Mouse (Mus musculus) heart, embryonic 11.5 days (tissue): Measurements from ENCODE around the gene Vwa7. TPM values are rescaled to one million over a fixed set of nuclear protein-coding genes. Genes with fewer than 3 reads are reported as not detected.
A peak's percentile ranks its signal among the peaks of the same experiment; 100 is the strongest.

Experiments used
- ATAC-seq: fragments of 200-750 bp; cut with Nextera tagmentation; replicated peaks from 2 replicates; pipeline ENCODE4 v1.8.0; 2017; ENCODE audit warnings: moderate library complexity; ENCODE audit not compliant: insufficient number of reproducible peaks, low FRiP score, low TSS enrichment
- H3K27ac ChIP-seq: fragments of 300-500 bp; sonication (generic); 2 replicates; pipeline ENCODE4 v1.5.1; 2014; ENCODE audit warnings: mild to moderate bottlenecking, low read depth, low read length
- H3K27me3 ChIP-seq: fragments of 300-500 bp; sonication (generic); 2 replicates; pipeline ENCODE4 v1.6.1; 2014; ENCODE audit warnings: mild to moderate bottlenecking, low read length, mixed read lengths; ENCODE audit not compliant: control insufficient read depth, insufficient read depth
- H3K36me3 ChIP-seq: fragments of 300-500 bp; sonication (generic); 2 replicates; pipeline ENCODE4 v1.6.1; 2014; ENCODE audit warnings: mild to moderate bottlenecking, low read length, moderate library complexity, mixed read lengths; ENCODE audit not compliant: control insufficient read depth, insufficient read depth
- H3K4me1 ChIP-seq: fragments of 300-500 bp; sonication (generic); 2 replicates; pipeline ENCODE4 v1.6.1; 2014; ENCODE audit warnings: low read length; ENCODE audit not compliant: control insufficient read depth, insufficient read depth
- H3K4me2 ChIP-seq: fragments of 300-500 bp; sonication (generic); 2 replicates; pipeline ENCODE4 v1.6.1; 2014; ENCODE audit warnings: mild to moderate bottlenecking, moderate library complexity
- H3K4me3 ChIP-seq: fragments of 300-500 bp; sonication (generic); 2 replicates; pipeline ENCODE4 v1.5.1; 2014; ENCODE audit warnings: low read depth, low read length
- H3K9ac ChIP-seq: fragments of 300-500 bp; sonication (generic); 2 replicates; pipeline ENCODE4 v1.6.1; 2014; ENCODE audit warnings: mild to moderate bottlenecking, low read depth, low read length, moderate library complexity
- H3K9me3 ChIP-seq: fragments of 300-500 bp; sonication (generic); replicated peaks from 2 replicates; pipeline ENCODE4 v1.6.1; 2016; ENCODE audit warnings: low read length; ENCODE audit not compliant: control insufficient read depth
- WGBS: fragments of 180-500 bp; shearing (Covaris S2); extraction: QIAGEN DNeasy Blood & Tissue Kit; methylation state at CpG from one replicate; pipeline ENCODE4 v1.1.7; 2014; ENCODE audit not compliant: insufficient replicate concordance; 5-methylcytosine and 5-hydroxymethylcytosine counted together
- polyA plus RNA-seq: library from polyadenylated mRNA; unstranded; fragments of >200 nt; fragmentation: Nextera tagmentation; extraction: Ambion mirVana; gene quantifications from 2 replicates; pipeline ENCODE4 v1.2.1, GENCODE M21; 2014

Gene Vwa7
- polyA plus RNA-seq, 1 experiment from 2014 or later = 0.20 TPM

DNA sequence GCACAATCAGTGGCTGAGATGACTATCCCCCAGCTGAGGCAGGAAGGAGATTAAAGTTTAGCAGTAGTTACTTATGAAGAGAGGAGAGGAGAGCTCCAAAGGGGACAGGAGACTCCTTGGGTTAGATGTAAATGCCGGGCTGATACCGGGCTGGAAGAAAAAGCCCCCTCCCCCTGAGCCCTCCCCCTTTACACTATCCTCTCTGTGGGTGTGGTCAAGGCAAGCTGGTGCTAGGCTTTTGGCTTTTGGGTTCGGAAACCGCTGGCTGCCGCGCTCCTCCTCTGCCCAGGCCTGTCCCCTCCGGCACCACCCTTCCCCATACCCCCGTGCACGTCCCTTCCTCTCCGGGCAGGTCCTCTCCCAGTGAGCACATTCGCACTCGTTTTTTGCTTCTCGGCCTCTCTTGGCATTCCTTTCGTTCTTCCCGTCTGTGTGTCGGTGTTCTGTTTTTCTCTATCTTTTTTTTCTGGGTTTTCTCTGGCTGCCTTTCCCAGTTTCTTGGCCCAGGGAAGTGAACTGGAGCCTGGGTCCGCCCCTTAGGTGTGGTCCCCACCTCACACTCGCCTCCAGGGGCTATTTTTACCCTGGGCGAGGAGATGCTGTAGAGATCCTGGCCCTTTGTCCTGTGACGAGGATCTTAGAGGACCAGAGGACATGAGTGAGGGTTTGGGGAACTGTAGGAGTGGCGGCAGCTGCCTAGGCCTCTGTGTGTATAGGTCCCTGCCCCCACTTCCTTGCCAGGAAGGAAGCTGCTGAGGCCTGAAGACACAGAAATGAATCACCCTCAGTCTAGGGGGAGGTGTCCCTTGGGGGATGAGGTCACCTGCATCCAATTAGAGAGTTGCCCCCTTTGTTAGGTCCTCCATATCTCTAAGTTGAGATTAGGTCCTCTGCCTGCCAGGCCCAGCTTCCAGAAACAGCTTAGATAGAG lies 35.0 kb downstream of the Vwa7 start:
- peak overlapping the region; percentile 92 for H3K4me3 ChIP-seq
- H3K36me3 ChIP-seq = peaks cover 27% of the 10 kb centered on the region
- H3K27ac ChIP-seq = peak overlapping the region; percentile 99
- peak overlapping the region; percentile 85 for H3K4me2 ChIP-seq
- ATAC-seq = peak; percentile 72
- peak overlapping the region; percentile 95 for H3K9ac ChIP-seq
- under 1% methylated on average over 21 of the region's 21 CpGs for WGBS
- H3K27me3 ChIP-seq = no peaks in the 10 kb centered on the region
- H3K9me3 ChIP-seq = no peaks in the 10 kb centered on the region
- H3K4me1 ChIP-seq = peaks cover 32% of the 10 kb centered on the region

DNA sequence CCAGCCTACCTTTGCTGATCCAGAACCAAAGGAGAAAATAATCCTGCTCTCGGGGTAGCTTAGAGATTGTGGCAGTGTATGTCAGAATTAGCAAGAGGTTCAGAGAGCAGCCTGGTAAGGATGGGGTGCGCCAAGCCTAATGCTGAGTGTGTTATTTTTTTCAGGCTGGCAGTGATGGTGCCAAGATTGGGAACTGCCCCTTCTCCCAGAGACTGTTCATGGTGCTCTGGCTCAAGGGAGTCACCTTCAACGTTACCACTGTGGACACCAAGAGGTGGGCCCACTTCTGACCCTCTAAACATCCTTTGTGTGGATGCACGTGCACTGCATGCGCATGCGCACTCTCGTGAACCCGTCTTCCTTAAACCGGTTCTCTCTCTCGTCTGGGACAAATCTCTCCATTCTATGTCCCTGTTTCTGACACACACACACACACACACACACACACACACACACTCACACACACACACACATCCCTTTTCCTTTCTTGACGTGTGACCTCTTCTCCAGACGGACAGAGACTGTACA lies 36.0 kb downstream of the Vwa7 start:
- Histone ChIP-seq H3K9me3 (no peaks in the 10 kb centered on the region), H3K27ac (peak overlapping the region; percentile 99), H3K36me3 (peaks cover 31% of the 10 kb centered on the region), H3K27me3 (no peaks in the 10 kb centered on the region), H3K4me2 (peak overlapping the region; percentile 85), H3K4me3 (peak overlapping the region; percentile 92), H3K4me1 (peaks cover 28% of the 10 kb centered on the region), H3K9ac (peak overlapping the region; percentile 95)
- 76% methylated on average over 12 of the region's 12 CpGs for WGBS
- no peak for ATAC-seq

DNA sequence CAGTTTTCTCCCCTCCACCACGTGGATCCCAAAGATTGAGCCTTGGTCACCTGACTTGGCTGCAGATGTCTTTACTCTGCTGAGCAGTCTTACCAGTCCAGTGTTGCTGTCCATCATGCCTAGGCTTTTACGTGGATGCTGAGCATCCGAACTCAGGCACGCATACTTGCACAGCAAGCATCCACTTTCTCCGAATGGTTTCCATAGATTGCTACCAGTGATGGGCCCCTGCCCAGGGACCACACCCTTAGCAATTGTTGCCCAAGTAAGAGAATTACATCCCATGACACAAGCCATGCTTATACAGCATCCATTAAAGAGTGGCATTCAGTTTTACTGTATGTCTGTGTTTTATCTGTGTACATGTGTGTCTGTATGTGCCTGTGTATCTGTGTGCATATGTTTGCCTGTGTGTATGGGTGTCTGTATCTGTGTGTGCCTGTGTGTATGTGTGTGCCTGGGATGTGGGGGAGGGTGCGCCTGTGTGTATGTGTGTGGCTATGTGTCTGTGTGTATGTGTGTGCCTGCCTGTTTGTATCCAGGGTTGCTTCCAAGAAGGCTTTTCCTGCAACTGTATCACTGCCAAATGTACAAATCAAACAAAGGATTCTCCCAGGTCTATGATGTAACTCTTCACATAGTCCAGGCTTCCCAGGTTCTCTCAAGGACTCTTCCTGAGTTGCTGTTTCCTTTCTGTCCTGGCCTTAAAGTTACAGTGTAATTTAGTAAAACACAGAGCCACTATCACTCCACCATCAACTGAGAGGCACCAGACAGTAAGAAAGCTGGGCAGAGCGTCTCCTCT lies 39.5 kb downstream of the Vwa7 start:
- no peak overlapping the region for H3K27ac ChIP-seq
- ATAC-seq = no peak
- H3K9ac ChIP-seq = no peak overlapping the region
- H3K36me3 ChIP-seq = peaks cover 37% of the 10 kb centered on the region
- H3K9me3 ChIP-seq = no peaks in the 10 kb centered on the region
- 86% methylated on average over 7 of the region's 7 CpGs for WGBS
- H3K4me1 ChIP-seq = peaks cover 25% of the 10 kb centered on the region
- H3K27me3 ChIP-seq = no peaks in the 10 kb centered on the region
- no peak overlapping the region for H3K4me2 ChIP-seq
- no peak overlapping the region for H3K4me3 ChIP-seq

DNA sequence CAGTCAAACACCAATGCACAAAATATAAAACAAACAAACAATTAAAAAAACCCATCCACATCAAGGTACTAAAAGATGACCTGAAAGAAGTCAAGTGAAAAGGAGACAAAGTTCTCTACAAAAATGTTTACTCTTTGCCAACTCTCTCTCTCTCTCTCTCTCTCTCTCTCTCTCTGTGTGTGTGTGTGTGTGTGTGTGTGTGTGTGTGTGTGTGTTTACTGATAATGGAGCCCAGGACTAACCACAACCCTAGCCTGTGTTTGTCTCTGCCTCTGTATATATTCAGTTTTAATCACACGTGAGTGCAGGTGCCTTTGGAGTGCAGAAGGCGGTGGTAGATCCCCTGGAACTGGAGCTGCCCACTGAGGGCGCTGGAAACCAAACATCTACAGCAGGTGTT lies 40.7 kb downstream of the Vwa7 start:
- Histone ChIP-seq H3K27me3 (no peaks in the 10 kb centered on the region), H3K9ac (no peak overlapping the region), H3K4me2 (no peak overlapping the region), H3K9me3 (no peaks in the 10 kb centered on the region), H3K27ac (no peak overlapping the region), H3K4me1 (peaks cover 23% of the 10 kb centered on the region), H3K36me3 (peaks cover 43% of the 10 kb centered on the region), H3K4me3 (no peak overlapping the region)
- 64% methylated on average over 3 of the region's 3 CpGs for WGBS
- no peak for ATAC-seq

- no peaks in the 10 kb centered on the region for H3K9me3 ChIP-seq
- peak overlapping the region; percentile 94; the same call in 1 of the 2 replicates for H3K9ac ChIP-seq
- H3K4me1 ChIP-seq = peaks cover 16% of the 10 kb centered on the region
- H3K27ac ChIP-seq = peak overlapping the region; percentile 91; the same call in 1 of the 2 replicates
- H3K4me3 ChIP-seq = peak overlapping the region; percentile 77; the same call in 1 of the 2 replicates
- peak overlapping the region; percentile 77 for H3K4me2 ChIP-seq
- H3K36me3 ChIP-seq = peaks cover 39% of the 10 kb centered on the region
- no peak for ATAC-seq
- 57% methylated on average over 9 of the region's 9 CpGs for WGBS
- 0 out of 2 replicates have a peak, but pooled peaks cover 4% of the 10 kb centered on the region for H3K27me3 ChIP-seq
Measured at GRCm38 (mm10) chr17:35058316-35058715, 41.9 kb downstream of the Vwa7 start.

DNA sequence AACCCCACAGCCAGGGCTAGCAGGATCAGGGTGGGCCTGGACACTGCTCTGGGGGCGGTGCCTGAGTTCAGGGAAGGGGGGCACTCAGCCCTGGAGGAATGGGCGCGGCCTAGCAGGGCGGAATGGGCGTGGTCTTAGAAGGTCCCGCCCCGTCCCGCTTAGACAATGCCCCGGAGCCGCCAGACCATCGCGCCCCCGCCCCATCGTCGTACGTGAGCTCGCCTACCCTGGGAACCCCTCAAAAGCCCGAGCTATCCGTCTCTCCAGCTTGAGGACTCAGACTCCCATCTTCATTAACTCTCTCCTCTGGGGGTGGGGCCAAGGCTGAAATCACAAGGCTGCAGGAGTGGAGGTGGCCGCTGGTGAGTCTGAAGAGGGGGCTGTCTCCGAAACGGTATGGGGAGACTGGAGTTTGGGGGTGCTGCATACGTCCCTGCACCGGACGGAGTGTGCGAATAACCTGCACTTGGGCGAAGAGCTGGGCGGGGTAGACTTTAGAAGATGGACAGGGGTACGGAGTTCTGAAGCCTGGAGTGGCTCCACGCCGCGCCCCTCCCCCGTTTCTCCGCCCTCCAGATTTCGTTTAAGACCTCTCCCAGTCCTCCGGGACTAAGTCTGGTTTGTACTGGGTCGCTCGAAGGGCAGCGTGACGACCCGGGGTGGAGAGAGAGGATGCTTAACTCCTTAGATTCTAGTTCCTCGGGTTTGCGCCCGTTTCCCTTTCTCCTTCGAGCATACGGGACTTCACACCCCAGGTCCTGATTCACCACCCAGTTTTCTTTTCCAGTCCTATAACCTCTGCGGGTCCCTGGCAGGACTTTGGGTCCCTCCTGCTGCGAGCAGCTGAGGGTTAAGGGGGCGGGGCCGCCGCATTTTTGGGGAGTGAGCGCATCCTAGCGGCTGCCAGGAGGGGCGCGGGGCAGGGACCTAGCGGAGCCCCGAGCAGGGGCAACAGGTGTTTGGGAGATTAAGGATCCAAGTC lies 42.8 kb downstream of the Vwa7 start, which contains the start of gene Ddah2:
Gene Ddah2 (plus strand): TSS at position 125 of the 982 bp plus-strand sequence.
- no peaks in the 10 kb centered on the region for H3K9me3 ChIP-seq
- H3K4me2 ChIP-seq = peak within 1 kb of the TSS; percentile 77
- H3K4me3 ChIP-seq = peak within 1 kb of the TSS; percentile 77
- peak within 1 kb of the TSS; percentile 91 for H3K27ac ChIP-seq
- H3K9ac ChIP-seq = peak within 1 kb of the TSS; percentile 94
- H3K27me3 ChIP-seq = peaks cover 11% of the 10 kb centered on the region; the same call in 1 of the 2 replicates
- H3K4me1 ChIP-seq = peaks cover 16% of the 10 kb centered on the region
- WGBS = under 1% methylated on average over 57 of the region's 57 CpGs
- peaks cover 33% of the 10 kb centered on the region for H3K36me3 ChIP-seq
- ATAC-seq = peak; percentile 88

DNA sequence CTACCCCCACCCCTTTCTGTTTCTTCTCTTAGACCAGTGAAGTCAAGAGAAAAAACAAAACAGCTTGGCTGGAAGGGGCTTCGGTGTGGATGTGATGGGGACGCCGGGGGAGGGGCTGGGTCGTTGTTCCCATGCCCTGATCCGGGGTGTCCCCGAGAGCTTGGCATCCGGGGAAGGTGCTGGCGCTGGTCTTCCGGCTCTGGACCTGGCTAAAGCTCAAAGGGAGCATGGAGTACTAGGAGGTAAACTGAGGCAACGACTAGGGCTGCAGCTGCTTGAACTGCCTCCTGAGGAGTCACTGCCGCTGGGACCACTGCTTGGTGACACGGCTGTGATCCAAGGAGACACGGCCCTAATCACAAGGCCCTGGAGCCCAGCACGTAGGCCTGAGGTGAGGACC lies 43.7 kb downstream of the Vwa7 start:
- H3K4me3 ChIP-seq = peak overlapping the region; percentile 77
- peaks cover 20% of the 10 kb centered on the region for H3K4me1 ChIP-seq
- no peak overlapping the region for H3K27ac ChIP-seq
- peaks cover 30% of the 10 kb centered on the region for H3K36me3 ChIP-seq
- peak overlapping the region; percentile 94 for H3K9ac ChIP-seq
- peaks cover 19% of the 10 kb centered on the region for H3K27me3 ChIP-seq
- no peak for ATAC-seq
- H3K9me3 ChIP-seq = no peaks in the 10 kb centered on the region
- 27% methylated on average over 14 of the region's 14 CpGs for WGBS
- peak overlapping the region; percentile 77 for H3K4me2 ChIP-seq
